Mouse (Mus musculus) stomach, postnatal 0 days (tissue): ENCODE results near the gene Car12.
A peak's percentile ranks its signal among the peaks of the same experiment; 100 is the strongest.

Experiments used
- CTCF ChIP-seq: IDR thresholded peaks from 2 replicates; pipeline ENCODE4 v1.5.1; 2016; ENCODE audit warnings: antibody characterized with exemption, low read depth, mild to moderate bottlenecking, moderate library complexity
- EP300 ChIP-seq: optimal IDR thresholded peaks from 2 replicates; pipeline ENCODE3; 2016; ENCODE audit warnings: antibody characterized with exemption

DNA sequence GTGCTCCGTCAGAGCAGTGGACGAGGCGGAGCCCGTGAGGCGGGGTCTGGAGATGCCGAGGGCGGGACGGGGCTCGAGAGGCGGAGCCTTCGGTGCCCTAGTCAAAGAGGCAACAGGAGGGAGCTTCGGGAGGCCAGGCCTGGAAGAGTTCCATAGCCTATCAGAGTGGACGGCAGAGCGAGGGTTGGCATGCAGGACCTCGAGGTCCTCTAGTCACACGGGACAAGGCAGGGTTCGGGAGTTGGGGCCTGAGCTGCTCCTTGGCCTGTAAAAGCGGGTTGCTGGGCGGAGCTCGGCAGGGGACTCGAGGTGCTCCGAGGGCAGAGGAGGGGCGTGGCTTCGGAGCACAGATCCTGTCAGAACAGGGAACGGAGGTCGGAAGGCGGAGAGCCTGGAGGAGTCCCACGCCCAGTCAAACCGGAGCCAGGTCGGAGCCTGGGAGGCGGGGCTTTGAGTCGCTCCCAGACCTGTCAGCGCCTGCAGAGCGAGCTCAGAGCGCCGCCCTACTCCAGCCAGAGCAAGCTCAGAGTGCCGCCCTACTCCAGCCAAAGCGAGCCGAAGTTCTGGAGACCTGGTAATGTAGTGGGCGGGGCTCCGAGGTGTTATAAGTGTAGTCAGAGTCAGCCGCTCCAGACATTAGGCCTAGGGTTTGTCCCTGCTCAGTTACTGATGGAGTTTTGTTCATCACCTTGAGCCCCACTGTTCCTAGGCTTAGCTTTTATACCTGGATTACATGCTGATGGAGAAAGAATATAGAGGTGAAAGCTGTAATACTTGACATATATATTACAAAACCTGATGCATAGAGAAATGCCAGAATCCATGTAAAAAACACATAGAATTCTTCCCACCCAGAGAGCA is 82.2 kb downstream of the Car12 start, which contains the start of gene Aph1b:
- peak; percentile 20 for TF ChIP-seq CTCF
- no peak for TF ChIP-seq EP300
